ENCODE assay signal across 1 mouse cellular context in the genomic region with DNA sequence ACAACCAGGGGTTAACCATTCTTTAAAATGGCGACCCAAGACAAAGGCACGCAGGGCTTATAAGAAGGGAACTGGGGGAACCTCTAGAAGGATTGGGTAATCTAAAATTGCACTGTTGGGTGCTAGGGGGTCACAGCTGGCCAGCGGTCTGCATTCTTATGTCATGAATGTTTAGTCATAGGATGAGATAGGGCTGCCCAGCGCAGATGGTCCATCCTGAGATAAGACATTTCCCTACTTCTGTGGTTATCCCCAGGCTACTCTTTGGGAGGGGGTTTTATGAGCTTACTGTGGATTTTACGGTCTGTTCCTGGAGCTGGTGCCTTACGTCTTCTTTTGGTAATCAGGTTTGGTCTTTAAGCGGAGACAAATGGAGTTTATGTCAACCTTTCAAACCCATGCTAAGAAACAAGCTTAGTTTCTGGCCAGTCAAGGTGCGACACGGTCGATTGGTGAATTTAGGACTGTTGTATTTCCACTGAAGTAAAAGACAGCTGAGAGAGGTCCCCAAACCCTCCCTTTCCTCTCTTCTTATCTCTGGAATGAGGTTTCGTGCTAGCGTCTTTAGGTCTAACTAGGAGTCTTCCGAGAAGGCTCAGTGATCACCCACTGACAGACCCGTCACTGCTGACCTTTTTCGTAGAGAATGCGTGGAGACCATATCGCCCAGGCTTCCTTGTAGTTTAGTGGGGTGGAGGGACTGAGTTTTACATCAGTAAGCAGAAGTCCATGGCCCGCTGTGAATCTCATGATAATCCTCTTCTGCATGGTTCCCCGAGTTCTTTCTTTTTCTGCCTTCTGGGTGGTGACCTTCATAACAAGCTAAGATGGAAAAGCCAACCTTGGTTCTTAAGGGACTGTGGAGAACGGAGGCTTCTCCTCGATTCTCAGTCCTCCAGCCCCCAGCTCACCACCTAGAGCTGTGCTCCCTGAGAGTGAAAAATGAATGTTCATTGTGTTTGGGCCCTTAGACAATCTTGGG.
TF ChIP-seq lines count a peak whose summit lies in the region.

No protein-coding gene starts in this region.

TF ChIP-seq in MEL, 35 proteins besides CTCF, POLR2A, EP300 and RAD21 (continued from another document):
- TF ChIP-seq JUND (IDR thresholded peaks at IDR 0.05; ENCODE audit: low read depth, low read length) (0 out of 2 replicates have a peak, but pooled peaks have one; percentile 3), GATA1 (IDR thresholded peaks at IDR 0.05; ENCODE audit: low read depth, low read length) (peak; percentile 11; the same call in 1 of the 2 replicates), CHD2 (IDR thresholded peaks at IDR 0.05; ENCODE audit: low read length) (no peak)
TF ChIP-seq in MEL: peak in this region for 6.
